Mouse (Mus musculus) kidney, adult 8-10 months (tissue): ENCODE results near the gene Nadsyn1.

Source experiments
- DNase-seq, 2 experiments: peaks; one replicate each; pipeline ENCODE4 v3.0.0; 2022

Nadsyn1 gene

GRCm38 (mm10) chr7:143822375-143823265 lies at the start of gene Nadsyn1, which contains the start of gene Dhcr7:
TSS of gene Nadsyn1 (minus strand) at chr7:143822849.
TSS of gene Dhcr7 (plus strand) at chr7:143823145.
- peak; percentile 99 to 100 for DNase-seq

GRCm38 (mm10) chr7:143868874-143869273 lies 46.2 kb upstream of the Nadsyn1 start:
- DNase-seq = no peak

GRCm38 (mm10) chr7:143866538-143866937 lies 43.9 kb upstream of the Nadsyn1 start, which contains the start of gene Gm498:
TSS of gene Gm498 (plus strand) at chr7:143866838.
- no peak for DNase-seq

GRCm38 (mm10) chr7:143848768-143849482 lies 26.3 kb upstream of the Nadsyn1 start:
- DNase-seq = peak; percentile 65 to 79

- no peak for DNase-seq
Measured at GRCm38 (mm10) chr7:143848127-143848767, 25.6 kb upstream of the Nadsyn1 start.

GRCm38 (mm10) chr7:143841301-143841700 lies 18.7 kb upstream of the Nadsyn1 start:
- DNase-seq = no peak

- no peak for DNase-seq
Measured at GRCm38 (mm10) chr7:143840121-143840520, 17.5 kb upstream of the Nadsyn1 start.

GRCm38 (mm10) chr7:143837705-143838358 lies 15.2 kb upstream of the Nadsyn1 start:
- DNase-seq = no peak

- DNase-seq = no peak
Measured at GRCm38 (mm10) chr7:143834972-143835371, 12.3 kb upstream of the Nadsyn1 start.

GRCm38 (mm10) chr7:143834316-143834715 lies 11.7 kb upstream of the Nadsyn1 start:
- no peak for DNase-seq

GRCm38 (mm10) chr7:143833581-143834190 lies 11.0 kb upstream of the Nadsyn1 start:
- DNase-seq = no peak

GRCm38 (mm10) chr7:143832611-143833010 lies 10.0 kb upstream of the Nadsyn1 start:
- DNase-seq = no peak

GRCm38 (mm10) chr7:143832196-143832595 lies 9.5 kb upstream of the Nadsyn1 start:
- DNase-seq = no peak

GRCm38 (mm10) chr7:143830399-143830798 lies 7.8 kb upstream of the Nadsyn1 start:
- no peak for DNase-seq

GRCm38 (mm10) chr7:143829504-143830331 lies 7.1 kb upstream of the Nadsyn1 start:
- peak; percentile 96 for DNase-seq

- DNase-seq = no peak
Measured at GRCm38 (mm10) chr7:143826985-143827384, 4.3 kb upstream of the Nadsyn1 start.

GRCm38 (mm10) chr7:143823266-143823605 lies 587 bp upstream of the Nadsyn1 start:
- DNase-seq = no peak

GRCm38 (mm10) chr7:143821241-143821640 lies 1.4 kb downstream of the Nadsyn1 start:
- DNase-seq = peak in 1 of 2 experiments; percentile 45

- DNase-seq = peak; percentile 19 to 23
Measured at GRCm38 (mm10) chr7:143819201-143819600, 3.4 kb downstream of the Nadsyn1 start.

GRCm38 (mm10) chr7:143808909-143809308 lies 13.7 kb downstream of the Nadsyn1 start:
- DNase-seq = no peak

- peak in 1 of 2 experiments; percentile 22 for DNase-seq
Measured at GRCm38 (mm10) chr7:143805199-143805624, 17.4 kb downstream of the Nadsyn1 start.
